In genomic region chr7:68258326-68259150, GRCm38 (mm10) we compare ENCODE assay signal across 19 mouse cellular contexts. TPM values are rescaled to one million over a fixed set of nuclear protein-coding genes. Genes with fewer than 3 reads are reported as not detected.
DNase-seq lines count a peak whose midpoint lies in the region; ATAC-seq and TF ChIP-seq lines count a peak whose summit lies in the region.
"Had no signal": no experiment of that assay in that cellular context is flagged by ENCODE, and none has a peak within 500 bp of the region (broad histone marks: within the 10 kb centered on the region; RNA-seq: fewer than 3 reads in every experiment).

No protein-coding gene starts in this region.

- H3K4me2 ChIP-seq in lung, embryonic 15.5 days: no peak overlapping the region
- H3K4me2 ChIP-seq: forebrain, embryonic 15.5 days; intestine, embryonic 15.5 days; midbrain, embryonic 12.5 days had no signal

- H3K36me3 ChIP-seq in heart, embryonic 10.5 days: no peaks in the 10 kb centered on the region
- no peaks in the 10 kb centered on the region for H3K36me3 ChIP-seq in lung, embryonic 15.5 days
- peaks cover 2% of the 10 kb centered on the region; the same call in 1 of the 2 replicates for H3K36me3 ChIP-seq in ES-E14 (ENCODE audit: control insufficient read depth, insufficient read depth, low read length, poor library complexity, severe bottlenecking)
- H3K36me3 ChIP-seq in limb, embryonic 10.5 days: no peaks in the 10 kb centered on the region
- H3K36me3 ChIP-seq: forebrain, embryonic 15.5 days; G1E; intestine, embryonic 15.5 days; midbrain, embryonic 12.5 days had no signal

- 35% methylated on average over 17 of the region's 17 CpGs for WGBS in heart, embryonic 10.5 days
- 66% methylated on average over 17 of the region's 17 CpGs for WGBS in lung, embryonic 15.5 days
- WGBS in limb, embryonic 10.5 days: 73% methylated on average over 17 of the region's 17 CpGs

- H3K9me3 ChIP-seq in heart, embryonic 10.5 days: no peaks in the 10 kb centered on the region
- no peaks in the 10 kb centered on the region for H3K9me3 ChIP-seq in lung, embryonic 15.5 days
- no peaks in the 10 kb centered on the region for H3K9me3 ChIP-seq in ES-E14 (ENCODE audit: control insufficient read depth, insufficient read depth, low read depth, low read length)
- no peaks in the 10 kb centered on the region for H3K9me3 ChIP-seq in limb, embryonic 10.5 days (replicated peaks)
- H3K9me3 ChIP-seq: forebrain, embryonic 15.5 days; intestine, embryonic 15.5 days; midbrain, embryonic 12.5 days had no signal

- H3K27ac ChIP-seq in heart, embryonic 10.5 days: peak overlapping the region; percentile 75
- peak overlapping the region; percentile 50 for H3K27ac ChIP-seq in lung, embryonic 15.5 days
- peak overlapping the region; percentile 65 for H3K27ac ChIP-seq in ES-E14 (ENCODE audit: insufficient read depth, low read depth, low read length, poor library complexity, severe bottlenecking)
- 0 out of 2 replicates have a peak overlapping the region, but pooled peaks have one; percentile 26 for H3K27ac ChIP-seq in limb, embryonic 10.5 days
- H3K27ac ChIP-seq: forebrain, embryonic 15.5 days; intestine, embryonic 15.5 days; kidney, postnatal 0 days; midbrain, embryonic 12.5 days had no signal

- peak; percentile 40; the same call in 1 of the 2 replicates for ATAC-seq in lung, embryonic 15.5 days (ENCODE audit: borderline replicate concordance, extremely low read depth, low FRiP score, low TSS enrichment)
- ATAC-seq in frontal cortex, adult (ENCODE audit: low TSS enrichment): no peak
- ATAC-seq: forebrain, embryonic 15.5 days; intestine, embryonic 15.5 days had no signal

- intact Hi-C loops in heart, postnatal 14 days (cut with DNase I): no loop called here

- 0 out of 2 replicates have a peak overlapping the region, but pooled peaks have one; percentile 18 for H3K4me3 ChIP-seq in heart, embryonic 10.5 days
- no peak overlapping the region for H3K4me3 ChIP-seq in lung, embryonic 15.5 days
- no peak overlapping the region for H3K4me3 ChIP-seq in ES-E14 (ENCODE audit: insufficient read depth in 1 of 2, low read depth in 1 of 2, low read length in 2 of 2, poor library complexity in 1 of 2, severe bottlenecking in 1 of 2)
- H3K4me3 ChIP-seq in limb, embryonic 10.5 days: no peak overlapping the region
- H3K4me3 ChIP-seq: forebrain, embryonic 15.5 days; intestine, embryonic 15.5 days; midbrain, embryonic 12.5 days had no signal

- 0 out of 2 replicates have a peak, but pooled peaks cover 4% of the 10 kb centered on the region for H3K27me3 ChIP-seq in heart, embryonic 10.5 days (ENCODE audit: insufficient read depth, poor library complexity, severe bottlenecking)
- no peaks in the 10 kb centered on the region for H3K27me3 ChIP-seq in lung, embryonic 15.5 days
- H3K27me3 ChIP-seq in limb, embryonic 10.5 days (ENCODE audit: low read depth, poor library complexity, severe bottlenecking): no peaks in the 10 kb centered on the region
- H3K27me3 ChIP-seq: forebrain, embryonic 15.5 days; intestine, embryonic 15.5 days had no signal

- no peak overlapping the region for H3K9ac ChIP-seq in lung, embryonic 15.5 days
- H3K9ac ChIP-seq in ES-E14 (ENCODE audit: insufficient read depth, low read depth, low read length, poor library complexity, severe bottlenecking): peak overlapping the region; percentile 24; the same call in 1 of the 2 replicates
- H3K9ac ChIP-seq: forebrain, embryonic 15.5 days; intestine, embryonic 15.5 days; midbrain, embryonic 12.5 days had no signal

- H3K4me1 ChIP-seq in heart, embryonic 10.5 days: peaks cover 32% of the 10 kb centered on the region
- peaks cover 23% of the 10 kb centered on the region for H3K4me1 ChIP-seq in lung, embryonic 15.5 days
- H3K4me1 ChIP-seq in ES-E14 (ENCODE audit: control insufficient read depth in 2 of 2, insufficient read depth in 2 of 2, low read length in 2 of 2, poor library complexity in 1 of 2): peaks cover 8 to 18% of the 10 kb centered on the region in 2 experiments; a peak in 3 of 4 replicates
- peaks cover 27% of the 10 kb centered on the region for H3K4me1 ChIP-seq in limb, embryonic 10.5 days
- H3K4me1 ChIP-seq: forebrain, embryonic 15.5 days; midbrain, embryonic 12.5 days had no signal

- in situ Hi-C loops in ES-E14 (cut with MboI; ENCODE audit: low sequenced_read_pairs in 2 of 2, unreplicated experiment in 2 of 2): no loop called here

- peak; percentile 94 for DNase-seq in heart, embryonic 10.5 days (ENCODE audit: low spot score)
- DNase-seq in heart, postnatal 14 days: no peak
- DNase-seq in lung, postnatal 36 days: no peak
- DNase-seq in ES-E14 (ENCODE audit: low read depth, low spot score): no peak
- DNase-seq in limb, embryonic 10.5 days (ENCODE audit: low spot score): no peak
- no peak for DNase-seq in spleen, postnatal 10 days (ENCODE audit: low spot score in 2 of 2)
- DNase-seq: adrenal gland, postnatal 14 days; cerebellum, adult 9-10 months; embryo, embryonic 11 days; gastrocnemius, postnatal 14 days; right cerebral cortex, postnatal 14 days had no signal

TF ChIP-seq in ES-E14, 5 proteins besides CTCF, POLR2A, EP300 and RAD21:
- TF ChIP-seq ZNF384 (IDR thresholded peaks at IDR 0.05; ENCODE audit: low read depth, low read length) (no peak), CHD2 (IDR thresholded peaks at IDR 0.05; ENCODE audit: low read depth, low read length) (no peak), MAFK (IDR thresholded peaks at IDR 0.05; ENCODE audit: insufficient read depth, low read depth, low read length) (no peak), HCFC1 (IDR thresholded peaks at IDR 0.05; ENCODE audit: borderline replicate concordance, insufficient read depth, low read length) (no peak), ZC3H11A (IDR thresholded peaks at IDR 0.05; ENCODE audit: borderline replicate concordance, low read depth, low read length) (no peak)

RNA-seq across cellular contexts. Expression of gene Pgpep1l, which starts 5.5 kb away (rescaled TPM):
- polyA plus RNA-seq in heart, embryonic 10.5 days (2016; fragmentation: Nextera tagmentation; extraction: Ambion mirVana): not detected in 2 replicates
- total RNA-seq in heart, postnatal 14 days (2021): under 1 TPM in 1 of 2 experiments, not detected in 1; 0.39 TPM
- not detected in 2 replicates for polyA plus RNA-seq in lung, embryonic 15.5 days (2015; fragmentation: Nextera tagmentation; extraction: Ambion mirVana)
- total RNA-seq in ES-E14 (2012; rRNA removed): 0.32 and 0.45 TPM in 2 replicates
- not detected in 2 replicates for polyA plus RNA-seq in limb, embryonic 10.5 days (2016; fragmentation: Nextera tagmentation; extraction: Ambion mirVana)
- total RNA-seq: adrenal gland, postnatal 14 days; G1E had no signal
- polyA plus RNA-seq: forebrain, embryonic 15.5 days; intestine, embryonic 15.5 days; liver, embryonic 16.5 days; midbrain, embryonic 12.5 days had no signal

RNA-seq across cellular contexts. Expression of gene Fam169b, which starts 15.1 kb away (rescaled TPM):
- polyA plus RNA-seq in heart, embryonic 10.5 days (2016; fragmentation: Nextera tagmentation; extraction: Ambion mirVana): 0.19 and 0.28 TPM in 2 replicates
- 1 to 10 TPM in 1 of 2 experiments, under 1 TPM in 1; 0.38 to 1.2 TPM for total RNA-seq in heart, postnatal 14 days (2021)
- polyA plus RNA-seq in lung, embryonic 15.5 days (2015; fragmentation: Nextera tagmentation; extraction: Ambion mirVana): 1.1 and 3.7 TPM in 2 replicates
- 3.6 and 5.7 TPM in 2 replicates for total RNA-seq in ES-E14 (2012; rRNA removed)
- polyA plus RNA-seq in limb, embryonic 10.5 days (2016; fragmentation: Nextera tagmentation; extraction: Ambion mirVana): 0.36 and 1.2 TPM in 2 replicates
- polyA plus RNA-seq: forebrain, embryonic 15.5 days; G1E had no signal
